Comparison of ENCODE assay signal across 21 mouse cellular contexts in genomic region chr16:17556180-17556579, GRCm38 (mm10). TPM values are rescaled to one million over a fixed set of nuclear protein-coding genes. Genes with fewer than 3 reads are reported as not detected.
"Had no signal": no experiment of that assay in that cellular context is flagged by ENCODE, and none has a peak within 500 bp of the region (broad histone marks: within the 10 kb centered on the region; RNA-seq: fewer than 3 reads in every experiment).

No protein-coding gene starts in this region.

- ATAC-seq: lung, postnatal 0 days; midbrain, embryonic 13.5 days; midbrain, embryonic 15.5 days had no signal

- H3K27ac ChIP-seq: lung, embryonic 15.5 days; macrophage; midbrain, embryonic 13.5 days; midbrain, embryonic 15.5 days; neural tube, embryonic 13.5 days; neural tube, embryonic 15.5 days; stomach, embryonic 15.5 days; stomach, postnatal 0 days had no signal

- H3K27me3 ChIP-seq: lung, embryonic 15.5 days; stomach, embryonic 15.5 days had no signal

- H3K4me2 ChIP-seq: lung, embryonic 15.5 days; midbrain, embryonic 11.5 days; midbrain, embryonic 13.5 days; midbrain, embryonic 15.5 days; neural tube, embryonic 13.5 days; neural tube, embryonic 15.5 days; stomach, embryonic 15.5 days had no signal

- H3K4me3 ChIP-seq: lung, embryonic 15.5 days; megakaryocyte, embryonic 14.5 days; midbrain, embryonic 13.5 days; midbrain, embryonic 15.5 days; neural tube, embryonic 13.5 days; neural tube, embryonic 15.5 days; stomach, embryonic 15.5 days had no signal

- DNase-seq: lung, adult 2 months; lung, postnatal 14 days; lung, postnatal 36 days; right cerebral cortex, postnatal 14 days; thymus, adult 2 months; thymus, postnatal 25 days; thymus, postnatal 4 days had no signal

- H3K9me3 ChIP-seq: lung, embryonic 15.5 days; megakaryocyte, embryonic 14.5 days; midbrain, embryonic 13.5 days; midbrain, embryonic 15.5 days; neural tube, embryonic 13.5 days; neural tube, embryonic 15.5 days; stomach, embryonic 15.5 days had no signal

- H3K9ac ChIP-seq: lung, embryonic 15.5 days; midbrain, embryonic 13.5 days; midbrain, embryonic 15.5 days; neural tube, embryonic 13.5 days; neural tube, embryonic 15.5 days; stomach, embryonic 15.5 days had no signal

- H3K36me3 ChIP-seq: lung, embryonic 15.5 days; midbrain, embryonic 13.5 days; midbrain, embryonic 15.5 days; neural tube, embryonic 13.5 days; neural tube, embryonic 15.5 days; stomach, embryonic 15.5 days had no signal

RNA-seq across cellular contexts. Expression of gene Lrrc74b, which starts 4.9 kb away (rescaled TPM):
- total RNA-seq: monocyte, adult 5-6 weeks had no signal
- polyA plus RNA-seq: macrophage; spleen, adult 2 months had no signal

RNA-seq across cellular contexts. Expression of gene P2rx6, which starts 5.5 kb away (rescaled TPM):
- total RNA-seq: megakaryocyte progenitor cell, adult 5-6 weeks; monocyte, adult 5-6 weeks had no signal

RNA-seq across cellular contexts. Expression of gene Slc7a4, which starts 26.8 kb away (rescaled TPM):
- total RNA-seq: monocyte, adult 5-6 weeks had no signal
